Mouse (Mus musculus) stomach, embryonic 15.5 days (tissue): ENCODE measurements around the gene Tex10. TPM values are rescaled to one million over a fixed set of nuclear protein-coding genes. Genes with fewer than 3 reads are reported as not detected.

Source experiments
- ATAC-seq: fragments of 200-750 bp; cut with Nextera tagmentation; 2 replicates; pipeline ENCODE4 v1.8.0; 2017; ENCODE audit warnings: low read depth, moderate number of reproducible peaks, moderate TSS enrichment; ENCODE audit not compliant: insufficient read depth, low FRiP score
- H3K27ac ChIP-seq: fragments of 300-500 bp; sonication (generic); 2 replicates; pipeline ENCODE4 v1.5.1; 2015; ENCODE audit warnings: mild to moderate bottlenecking, inconsistent platforms
- H3K27me3 ChIP-seq: fragments of 300-500 bp; sonication (generic); replicated peaks from 2 replicates; pipeline ENCODE4 v1.6.1; 2015; ENCODE audit warnings: inconsistent platforms
- H3K36me3 ChIP-seq: fragments of 300-500 bp; sonication (generic); 2 replicates; pipeline ENCODE4 v1.6.1; 2015; ENCODE audit warnings: inconsistent platforms
- H3K4me1 ChIP-seq: fragments of 300-500 bp; sonication (generic); 2 replicates; pipeline ENCODE4 v1.6.1; 2015; ENCODE audit warnings: inconsistent platforms
- H3K4me2 ChIP-seq: fragments of 300-500 bp; sonication (generic); 2 replicates; pipeline ENCODE4 v1.6.1; 2015; ENCODE audit warnings: mild to moderate bottlenecking, inconsistent platforms
- H3K4me3 ChIP-seq: fragments of 300-500 bp; sonication (generic); replicated peaks from 2 replicates; pipeline ENCODE4 v1.5.1; 2015; ENCODE audit warnings: inconsistent platforms
- H3K9ac ChIP-seq: fragments of 300-500 bp; sonication (generic); 2 replicates; pipeline ENCODE4 v1.6.1; 2015; ENCODE audit warnings: inconsistent platforms
- H3K9me3 ChIP-seq: fragments of 300-500 bp; sonication (generic); 2 replicates; pipeline ENCODE4 v1.6.1; 2016; ENCODE audit warnings: inconsistent platforms
- WGBS: fragments of 180-500 bp; shearing (Covaris S2); methylation state at CpG from one replicate; pipeline ENCODE4 v1.1.7; 2015; 5-methylcytosine and 5-hydroxymethylcytosine counted together
- polyA plus RNA-seq: library from polyadenylated mRNA; unstranded; fragments of >200 nt; fragmentation: Nextera tagmentation; extraction: Ambion mirVana; gene quantifications from 2 replicates; pipeline ENCODE4 v1.2.1, GENCODE M21; 2015

Tex10 gene
- 44.1 and 53.1 TPM in 2 replicates for polyA plus RNA-seq

DNA sequence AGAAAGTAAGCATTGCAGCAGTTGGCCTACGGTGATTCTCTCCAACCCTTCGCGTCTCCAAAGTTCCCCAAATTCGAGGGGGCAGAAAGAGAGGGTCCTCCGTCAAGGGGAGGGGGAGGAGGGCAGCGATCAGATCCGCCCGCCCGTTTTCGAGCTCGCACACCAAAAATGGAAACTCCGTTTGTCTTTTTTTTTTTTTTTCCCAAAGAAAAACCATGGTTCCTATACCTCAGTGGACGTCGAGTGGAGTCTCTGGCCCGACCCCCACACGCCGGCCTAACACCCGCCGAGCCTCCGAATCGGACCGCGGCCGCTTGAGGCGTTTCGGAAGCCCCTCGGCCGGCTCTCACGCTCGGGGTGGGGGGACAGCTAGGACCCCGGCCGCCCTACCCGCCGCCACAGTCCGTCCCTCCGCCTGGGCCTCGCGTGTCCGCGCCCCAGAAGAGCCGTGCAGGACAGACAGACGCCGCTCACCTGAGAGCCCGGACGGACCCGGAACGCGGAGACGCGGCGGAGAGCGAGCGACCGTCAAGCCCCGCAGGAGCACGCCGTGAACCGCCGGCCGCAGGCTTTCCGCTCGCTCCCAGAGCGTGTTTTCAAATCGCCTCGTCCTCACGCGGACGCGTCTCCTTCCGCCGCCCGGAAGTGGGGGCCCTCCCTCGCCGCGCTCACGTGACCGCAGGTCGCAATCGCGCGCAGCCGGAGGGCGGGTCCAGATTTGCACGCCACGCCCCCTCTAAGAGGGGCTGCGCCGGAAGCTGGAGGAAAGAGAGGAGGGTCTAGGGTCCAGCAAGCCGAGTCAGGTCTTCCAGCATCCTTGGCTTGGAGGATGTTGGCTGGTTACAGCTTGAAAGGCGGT, at the start of gene Tex10:
TSS of gene Tex10 (minus strand) at position 668 of the 859 bp plus-strand sequence.
- under 1% methylated on average over 88 of the region's 89 CpGs for WGBS
- ATAC-seq = peak; percentile 90

DNA sequence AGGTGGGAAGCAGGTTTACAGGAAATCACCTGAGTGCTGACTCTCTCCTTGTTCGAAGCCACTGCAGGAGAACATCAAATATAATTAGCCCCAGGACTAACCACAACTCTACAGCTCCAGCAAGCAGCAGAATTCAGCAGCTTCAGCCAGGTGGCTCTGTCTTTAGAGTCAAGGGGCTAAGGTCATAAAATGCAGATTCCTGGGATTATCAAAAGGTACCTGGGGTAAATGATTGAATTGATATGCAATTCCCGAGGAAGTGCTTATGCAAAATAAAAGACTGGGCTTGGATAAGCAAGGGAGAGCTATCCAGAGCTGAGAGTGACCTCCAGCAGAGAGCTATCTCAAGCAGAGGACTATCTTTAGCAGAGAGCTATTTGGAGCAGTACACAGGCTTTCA, 37.6 kb upstream of the Tex10 start:
- H3K4me3 ChIP-seq = no peak overlapping the region
- H3K36me3 ChIP-seq = no peaks in the 10 kb centered on the region
- no peak for ATAC-seq
- no peak overlapping the region for H3K9ac ChIP-seq
- no peaks in the 10 kb centered on the region for H3K27me3 ChIP-seq
- no peak overlapping the region for H3K4me2 ChIP-seq
- H3K27ac ChIP-seq = no peak overlapping the region
- no peaks in the 10 kb centered on the region for H3K4me1 ChIP-seq
- H3K9me3 ChIP-seq = no peaks in the 10 kb centered on the region
- 46% methylated on average over 2 of the region's 2 CpGs for WGBS

More for the DNA sequence above, at the start of gene Tex10:
- Histone ChIP-seq H3K36me3 (peaks cover 8% of the 10 kb centered on the region), H3K9me3 (no peaks in the 10 kb centered on the region), H3K4me2 (peak within 1 kb of the TSS; percentile 62), H3K27me3 (no peaks in the 10 kb centered on the region), H3K4me1 (peaks cover 10% of the 10 kb centered on the region), H3K9ac (peak within 1 kb of the TSS; percentile 79), H3K27ac (peak within 1 kb of the TSS; percentile 84), H3K4me3 (peak within 1 kb of the TSS; percentile 96)

DNA sequence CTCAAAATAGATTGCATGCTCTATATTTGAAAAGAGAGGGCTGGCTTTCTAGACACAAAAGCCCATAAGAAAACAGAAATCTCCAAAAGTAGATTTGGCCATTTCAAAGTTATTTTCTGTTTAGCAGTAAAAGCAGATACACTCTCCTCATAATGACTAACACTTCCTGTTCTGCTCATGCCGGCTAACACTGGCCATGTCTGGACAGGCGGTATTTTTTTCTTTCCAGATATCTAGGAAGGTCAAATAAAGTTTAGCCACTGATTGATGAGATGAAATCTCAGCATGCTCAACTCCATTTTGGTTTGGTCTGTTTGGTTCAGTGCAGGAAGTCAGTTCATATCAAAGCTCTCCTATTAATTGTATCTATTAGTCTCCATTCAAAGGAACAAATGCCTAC, 19.3 kb upstream of the Tex10 start:
- Histone ChIP-seq H3K4me2 (no peak overlapping the region), H3K4me3 (no peak overlapping the region), H3K27ac (no peak overlapping the region), H3K4me1 (no peaks in the 10 kb centered on the region), H3K27me3 (no peaks in the 10 kb centered on the region), H3K9me3 (no peaks in the 10 kb centered on the region), H3K9ac (no peak overlapping the region), H3K36me3 (no peaks in the 10 kb centered on the region)
- no peak for ATAC-seq
- 27% methylated on average over 2 of the region's 2 CpGs for WGBS

DNA sequence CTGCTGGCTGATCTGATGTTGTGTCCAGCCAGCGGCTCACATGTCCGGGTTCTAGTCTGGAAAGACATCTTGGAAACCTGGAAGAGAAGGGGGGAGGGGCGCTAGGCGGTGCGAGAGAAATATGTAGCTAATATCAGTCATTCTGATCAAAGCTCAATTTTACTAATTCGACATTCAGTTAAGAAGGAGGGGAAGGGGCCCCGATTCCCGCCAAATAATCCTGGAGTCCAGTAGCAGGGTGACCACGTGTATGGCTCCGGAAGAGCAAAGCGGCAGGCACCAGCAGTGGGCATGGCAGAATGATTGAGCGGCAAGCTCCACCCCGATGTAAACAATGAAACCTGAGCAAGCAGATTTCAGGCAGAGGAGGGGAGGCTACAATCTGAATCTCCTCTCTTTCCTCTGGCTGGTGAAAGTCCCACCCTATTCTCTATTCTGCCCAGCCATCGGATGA, 18.1 kb upstream of the Tex10 start:
- no peak overlapping the region for H3K9ac ChIP-seq

DNA sequence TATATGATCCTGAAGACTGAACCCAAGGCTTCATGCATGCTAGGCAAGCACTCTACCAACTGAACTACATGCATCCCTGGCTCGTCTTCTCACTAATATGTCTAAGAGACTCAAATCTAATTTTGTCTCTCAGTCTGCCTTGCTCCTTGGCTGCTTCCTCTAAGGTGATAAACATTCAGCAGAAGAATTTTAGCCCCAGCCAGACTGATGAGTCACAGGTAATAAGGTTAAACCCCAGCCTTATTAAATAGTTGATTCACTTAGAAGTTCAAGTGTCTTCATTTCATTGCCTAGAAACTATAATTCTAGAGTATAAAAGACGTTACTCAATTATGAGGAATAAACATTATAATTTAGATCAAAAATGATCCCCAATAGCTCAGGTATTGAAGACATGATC, 15.7 kb upstream of the Tex10 start:
- WGBS = 77% methylated on average over 2 of the region's 2 CpGs
- no peak overlapping the region for H3K9ac ChIP-seq
- no peaks in the 10 kb centered on the region for H3K4me1 ChIP-seq
- no peaks in the 10 kb centered on the region for H3K9me3 ChIP-seq
- no peak overlapping the region for H3K4me2 ChIP-seq
- no peaks in the 10 kb centered on the region for H3K36me3 ChIP-seq
- no peak overlapping the region for H3K27ac ChIP-seq
- no peak overlapping the region for H3K4me3 ChIP-seq
- ATAC-seq = no peak
- no peaks in the 10 kb centered on the region for H3K27me3 ChIP-seq

More for the DNA sequence above, 18.1 kb upstream of the Tex10 start:
- 0 out of 2 replicates have a peak, but pooled peaks have one; percentile 56 for ATAC-seq
- no peaks in the 10 kb centered on the region for H3K9me3 ChIP-seq
- H3K27me3 ChIP-seq = no peaks in the 10 kb centered on the region
- H3K4me2 ChIP-seq = peak overlapping the region; percentile 47
- H3K4me3 ChIP-seq = peak overlapping the region; percentile 26
- WGBS = 4% methylated on average over 14 of the region's 14 CpGs
- H3K4me1 ChIP-seq = no peaks in the 10 kb centered on the region
- H3K36me3 ChIP-seq = no peaks in the 10 kb centered on the region
- no peak overlapping the region for H3K27ac ChIP-seq

DNA sequence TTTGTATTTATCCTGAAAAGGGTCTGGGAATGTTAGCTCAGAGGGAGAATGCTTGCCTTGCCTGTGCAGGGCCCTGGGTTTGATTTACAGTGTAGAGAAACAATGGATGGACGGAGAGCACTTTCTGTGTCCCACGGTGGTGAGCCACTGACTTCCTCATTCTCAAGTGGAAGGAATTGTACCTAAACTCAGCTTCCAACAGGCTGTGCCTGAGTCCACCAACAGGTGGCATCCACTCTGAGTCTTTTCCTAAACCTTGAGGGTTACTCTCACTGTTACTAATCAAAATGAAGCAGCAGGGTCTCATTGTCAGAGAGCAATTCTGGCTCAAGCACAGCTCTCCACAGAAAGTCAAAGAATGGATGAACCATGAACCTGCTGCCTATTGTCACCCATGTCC, 8.0 kb upstream of the Tex10 start:
- Histone ChIP-seq H3K4me2 (no peak overlapping the region), H3K27ac (no peak overlapping the region), H3K27me3 (no peaks in the 10 kb centered on the region), H3K9ac (no peak overlapping the region), H3K9me3 (no peaks in the 10 kb centered on the region), H3K4me1 (no peaks in the 10 kb centered on the region), H3K36me3 (no peaks in the 10 kb centered on the region), H3K4me3 (no peak overlapping the region)
- no peak for ATAC-seq
- WGBS = 28% methylated on average over 2 of the region's 2 CpGs

DNA sequence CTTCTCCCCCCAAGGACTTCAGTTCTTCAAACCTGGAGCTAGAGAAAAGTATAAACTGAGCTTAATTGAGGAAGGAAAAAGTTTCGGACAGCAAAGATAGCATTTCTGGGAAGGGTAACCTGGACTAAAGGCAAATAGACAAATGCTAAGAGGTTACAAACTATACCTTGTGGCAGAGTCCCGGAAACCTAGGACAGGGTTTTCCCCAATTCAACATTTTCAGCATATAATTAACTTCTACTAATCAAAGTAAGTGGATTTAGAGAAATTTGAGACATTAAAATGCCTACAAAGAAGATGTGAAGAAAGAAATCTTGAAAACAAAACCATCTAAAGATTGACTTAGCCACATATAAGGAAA, 372 bp upstream of the Tex10 start:
- H3K27me3 ChIP-seq = no peaks in the 10 kb centered on the region
- no peak for ATAC-seq
- 0 out of 2 replicates have a peak overlapping the region, but pooled peaks have one; percentile 79 for H3K9ac ChIP-seq
- peaks cover 1% of the 10 kb centered on the region; the same call in 1 of the 2 replicates for H3K36me3 ChIP-seq
- H3K4me3 ChIP-seq = peak overlapping the region; percentile 96
- peak overlapping the region; percentile 84; the same call in 1 of the 2 replicates for H3K27ac ChIP-seq
- peak overlapping the region; percentile 62 for H3K4me2 ChIP-seq
- WGBS = 78% methylated on average over 2 of the region's 2 CpGs
- H3K9me3 ChIP-seq = no peaks in the 10 kb centered on the region
- H3K4me1 ChIP-seq = peaks cover 10% of the 10 kb centered on the region

DNA sequence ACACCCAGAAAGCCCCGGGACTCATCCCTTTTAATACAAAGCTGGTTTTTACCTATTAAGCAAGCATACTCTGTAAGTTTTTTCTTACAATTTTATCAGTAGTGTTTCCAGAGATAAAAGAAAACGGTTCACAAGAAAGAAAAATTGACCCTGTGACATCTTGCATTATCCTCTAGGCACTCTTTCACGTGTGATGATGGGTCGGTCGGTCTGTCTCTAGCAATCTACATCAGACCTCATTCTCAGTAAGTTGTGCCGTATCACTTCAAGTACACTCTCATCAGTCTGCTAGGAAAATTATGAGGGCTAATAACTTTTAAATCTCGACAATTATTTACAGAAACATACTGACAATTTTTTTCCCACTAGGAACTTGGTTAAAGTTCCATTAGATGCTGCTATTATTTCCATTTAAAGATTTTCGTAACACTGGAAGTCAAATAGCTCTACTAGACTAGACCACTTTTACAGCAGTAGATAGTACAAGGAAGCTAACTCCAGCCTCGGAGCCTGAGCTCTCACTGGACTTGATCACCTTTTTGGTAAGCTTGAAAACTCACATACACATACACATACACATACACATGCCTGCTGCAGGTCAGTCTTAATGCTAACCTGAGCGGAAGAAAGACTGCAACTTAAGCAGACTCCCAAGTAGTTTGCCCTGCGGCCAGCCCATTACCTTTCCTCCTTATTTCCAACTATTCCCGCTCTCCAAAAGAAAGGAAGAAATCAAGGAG, 1.0 kb downstream of the Tex10 start:
- 9% methylated on average over 12 of the region's 12 CpGs for WGBS
- Histone ChIP-seq H3K9me3 (no peaks in the 10 kb centered on the region), H3K4me2 (peak overlapping the region; percentile 62), H3K9ac (peak overlapping the region; percentile 79; the same call in 1 of the 2 replicates), H3K27ac (peak overlapping the region; percentile 84; the same call in 1 of the 2 replicates), H3K27me3 (no peaks in the 10 kb centered on the region), H3K4me1 (peaks cover 10% of the 10 kb centered on the region), H3K36me3 (peaks cover 8% of the 10 kb centered on the region), H3K4me3 (peak overlapping the region; percentile 96)
- no peak for ATAC-seq

DNA sequence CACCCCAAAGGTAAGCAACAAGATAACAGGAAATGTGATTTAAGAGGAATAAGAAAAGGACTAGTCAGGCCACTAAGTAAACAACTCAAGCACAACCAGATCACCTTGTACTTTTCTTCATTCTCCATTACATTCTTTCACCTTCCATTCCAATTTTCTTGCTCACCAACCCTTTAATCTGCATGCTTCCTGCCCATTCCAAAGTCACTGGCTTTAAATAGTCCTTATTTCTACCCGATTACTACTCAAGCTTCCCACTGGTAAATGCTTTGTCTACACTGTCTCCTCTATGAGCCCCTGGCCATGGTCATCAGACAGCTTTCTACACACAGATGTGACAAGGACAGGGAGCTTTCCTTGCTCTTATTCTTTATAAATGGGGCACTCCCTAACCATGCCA, 2.3 kb downstream of the Tex10 start:
- Histone ChIP-seq H3K9me3 (no peaks in the 10 kb centered on the region), H3K4me3 (no peak overlapping the region), H3K9ac (no peak overlapping the region), H3K36me3 (peaks cover 12% of the 10 kb centered on the region), H3K4me2 (peak overlapping the region; percentile 62), H3K27me3 (no peaks in the 10 kb centered on the region), H3K27ac (no peak overlapping the region), H3K4me1 (peaks cover 10% of the 10 kb centered on the region)
- 74% methylated on average over 1 of the region's 1 CpGs for WGBS
- no peak for ATAC-seq

DNA sequence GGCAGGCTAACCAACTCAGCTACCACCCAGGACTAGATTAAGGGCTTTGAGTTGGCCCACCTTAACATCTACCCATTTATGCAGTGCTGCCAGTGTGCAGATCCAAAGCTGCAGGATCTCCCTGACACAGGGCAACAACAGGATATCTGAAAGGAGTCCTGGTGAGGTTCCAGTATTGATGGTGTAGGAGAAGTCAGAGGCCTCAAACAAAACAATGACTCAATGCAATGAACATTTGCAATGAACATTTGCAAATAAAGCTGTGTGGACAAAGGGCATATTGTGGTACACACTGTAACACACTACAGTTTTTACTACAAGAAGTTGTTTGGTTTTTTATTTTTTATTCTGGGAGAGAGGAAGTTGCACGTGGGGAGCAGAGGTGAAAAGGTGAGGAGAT, 12.2 kb downstream of the Tex10 start:
- Histone ChIP-seq H3K4me2 (no peak overlapping the region), H3K4me1 (no peaks in the 10 kb centered on the region), H3K27ac (no peak overlapping the region), H3K36me3 (peaks cover 11% of the 10 kb centered on the region), H3K9me3 (no peaks in the 10 kb centered on the region), H3K9ac (no peak overlapping the region), H3K4me3 (no peak overlapping the region), H3K27me3 (no peaks in the 10 kb centered on the region)
- no peak for ATAC-seq
- WGBS = 63% methylated on average over 1 of the region's 1 CpGs

DNA sequence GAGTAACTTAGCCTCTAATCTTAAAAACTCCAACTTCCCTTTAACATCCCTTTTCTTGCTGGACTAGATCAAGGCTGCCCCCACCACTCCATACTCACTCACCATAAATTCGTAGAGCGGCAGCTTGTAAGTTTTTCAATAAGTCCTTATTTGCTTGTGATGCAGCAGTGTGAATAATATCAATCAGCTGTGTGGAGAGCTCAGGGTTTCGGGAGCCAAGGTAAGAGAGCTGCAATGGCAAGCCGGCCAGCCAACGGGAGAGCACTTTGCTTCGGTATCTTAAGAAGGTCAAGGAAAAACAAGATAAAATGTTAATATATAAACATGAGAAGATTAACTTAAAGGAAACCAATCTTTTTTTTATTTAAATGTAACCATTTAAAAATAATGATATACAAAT, 14.8 kb downstream of the Tex10 start:
- H3K36me3 ChIP-seq = peaks cover 20% of the 10 kb centered on the region

More for the DNA sequence above, 14.8 kb downstream of the Tex10 start:
- no peaks in the 10 kb centered on the region for H3K4me1 ChIP-seq
- 87% methylated on average over 6 of the region's 6 CpGs for WGBS
- H3K27me3 ChIP-seq = no peaks in the 10 kb centered on the region
- H3K9ac ChIP-seq = no peak overlapping the region
- no peak overlapping the region for H3K27ac ChIP-seq
- no peak overlapping the region for H3K4me2 ChIP-seq
- ATAC-seq = no peak
- H3K9me3 ChIP-seq = no peaks in the 10 kb centered on the region
- no peak overlapping the region for H3K4me3 ChIP-seq
